Mouse (Mus musculus) hindbrain, postnatal 0 days (tissue): ENCODE data around the gene Prkaca. TPM values are rescaled to one million over a fixed set of nuclear protein-coding genes. Genes with fewer than 3 reads are reported as not detected.

Experiments
- ATAC-seq: fragments of 200-750 bp; cut with Nextera tagmentation; 2 replicates; pipeline ENCODE4 v1.8.0; 2017; ENCODE audit warnings: mild to moderate bottlenecking, moderate TSS enrichment, moderate library complexity
- DNase-seq: peaks from one replicate; pipeline ENCODE4 v3.0.0-alpha.2; 2015; ENCODE audit warnings: low spot score
- H3K27ac ChIP-seq: fragments of 300-500 bp; sonication (generic); 2 replicates; pipeline ENCODE4 v1.5.1; 2014; ENCODE audit warnings: mild to moderate bottlenecking
- H3K27me3 ChIP-seq: fragments of 300-500 bp; sonication (generic); 2 replicates; pipeline ENCODE4 v1.6.1; 2014; ENCODE audit warnings: low read length, mixed read lengths; ENCODE audit not compliant: insufficient read depth
- H3K36me3 ChIP-seq: fragments of 300-500 bp; sonication (generic); 2 replicates; pipeline ENCODE4 v1.6.1; 2014; ENCODE audit warnings: low read length, mixed read lengths; ENCODE audit not compliant: insufficient read depth
- H3K4me1 ChIP-seq: fragments of 300-500 bp; sonication (generic); 2 replicates; pipeline ENCODE4 v1.6.1; 2014; ENCODE audit warnings: antibody characterized with exemption, low read length, mixed read lengths; ENCODE audit not compliant: insufficient read depth
- H3K4me2 ChIP-seq: fragments of 300-500 bp; sonication (generic); 2 replicates; pipeline ENCODE4 v1.6.1; 2014; ENCODE audit warnings: low read depth, mild to moderate bottlenecking, low read length, moderate library complexity, mixed read lengths
- H3K4me3 ChIP-seq: fragments of 300-500 bp; sonication (generic); 2 replicates; pipeline ENCODE4 v1.5.1; 2014; ENCODE audit warnings: low read length
- H3K9ac ChIP-seq: fragments of 300-500 bp; sonication (generic); replicated peaks from 2 replicates; pipeline ENCODE4 v1.6.1; 2014; ENCODE audit warnings: mild to moderate bottlenecking, low read length, moderate library complexity, mixed read lengths
- H3K9me3 ChIP-seq: fragments of 300-500 bp; sonication (generic); 2 replicates; pipeline ENCODE4 v1.6.1; 2016; ENCODE audit warnings: low read length, mixed read lengths
- CTCF ChIP-seq: IDR thresholded peaks from 2 replicates; pipeline ENCODE4 v1.5.1; 2016; ENCODE audit warnings: antibody characterized with exemption, control low read depth, low read depth
- WGBS: fragments of 180-500 bp; shearing (Covaris S2); extraction: QIAGEN DNeasy Blood & Tissue Kit; methylation state at CpG from one replicate; pipeline ENCODE4 v1.1.7; 2014; 5-methylcytosine and 5-hydroxymethylcytosine counted together
- polyA plus RNA-seq: library from polyadenylated mRNA; unstranded; fragments of >200 nt; fragmentation: Nextera tagmentation; extraction: Ambion mirVana; gene quantifications from 2 replicates; pipeline ENCODE4 v1.2.1, GENCODE M21; 2015
- total RNA-seq: library from RNA; depleted of rRNA; stranded (reverse); fragments of >200 nt; gene quantifications from 2 replicates; pipeline ENCODE4 v1.2.3, GENCODE M21; 2014

Gene Prkaca
- total and polyA plus RNA-seq, 2 experiments from 2014 or later, result 213 to 268 TPM

DNA sequence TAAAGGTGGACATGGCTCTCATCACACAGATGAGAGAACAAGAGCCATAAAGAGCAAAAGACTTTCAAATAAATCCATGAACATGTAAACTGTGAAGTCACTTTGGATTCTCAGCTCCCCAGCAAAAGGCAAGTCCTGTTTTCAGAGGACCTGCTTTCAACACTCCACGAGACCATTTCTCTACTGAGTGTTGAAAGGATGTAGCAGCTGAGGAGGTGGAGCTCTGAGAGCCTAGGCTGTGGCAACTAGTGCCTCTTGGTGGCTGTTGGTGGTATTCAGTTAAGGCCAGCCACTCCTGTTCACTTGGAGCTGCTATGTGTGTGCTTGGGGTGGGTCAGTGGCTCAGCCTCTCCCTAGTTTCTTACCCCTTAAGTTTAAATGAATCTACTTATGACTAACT lies 16.0 kb upstream of the Prkaca start:
- no peaks in the 10 kb centered on the region for H3K4me1 ChIP-seq
- no peak overlapping the region; the same call in 1 of the 2 replicates for H3K4me3 ChIP-seq
- no peak overlapping the region for H3K27ac ChIP-seq
- H3K9ac ChIP-seq, result no peak overlapping the region
- H3K9me3 ChIP-seq, result no peaks in the 10 kb centered on the region
- WGBS, result 21% methylated on average over 1 of the region's 1 CpGs
- H3K27me3 ChIP-seq, result no peaks in the 10 kb centered on the region
- H3K36me3 ChIP-seq, result no peaks in the 10 kb centered on the region
- peak; percentile 41 for TF ChIP-seq CTCF
- peak overlapping the region; percentile 96 for H3K4me2 ChIP-seq
- DNase-seq, result peak; percentile 35
- no peak for ATAC-seq

- DNase-seq (no peak), ATAC-seq (no peak)
- Histone ChIP-seq H3K4me1 (no peaks in the 10 kb centered on the region), H3K27ac (no peak overlapping the region), H3K36me3 (0 out of 2 replicates have a peak, but pooled peaks cover 2% of the 10 kb centered on the region), H3K4me3 (no peak overlapping the region), H3K9me3 (no peaks in the 10 kb centered on the region), H3K27me3 (no peaks in the 10 kb centered on the region), H3K4me2 (no peak overlapping the region), H3K9ac (no peak overlapping the region)
- WGBS, result 90% methylated on average over 5 of the region's 5 CpGs
- no peak for TF ChIP-seq CTCF
These were observed 8.6 kb upstream of the Prkaca start for GRCm38 (mm10) chr8:83964015-83964765.

- 94% methylated on average over 7 of the region's 7 CpGs for WGBS
- no peak for ATAC-seq
- Histone ChIP-seq H3K36me3 (0 out of 2 replicates have a peak, but pooled peaks cover 2% of the 10 kb centered on the region), H3K9me3 (no peaks in the 10 kb centered on the region), H3K4me3 (no peak overlapping the region), H3K4me1 (peaks cover 5% of the 10 kb centered on the region; the same call in 1 of the 2 replicates), H3K27ac (no peak overlapping the region), H3K27me3 (no peaks in the 10 kb centered on the region), H3K4me2 (no peak overlapping the region), H3K9ac (no peak overlapping the region)
- no peak for TF ChIP-seq CTCF
- DNase-seq, result no peak
These were observed 5.1 kb upstream of the Prkaca start for GRCm38 (mm10) chr8:83967701-83968100.

GRCm38 (mm10) chr8:83971121-83971520 lies 1.7 kb upstream of the Prkaca start:
- TF ChIP-seq CTCF, result no peak
- H3K4me3 ChIP-seq, result no peak overlapping the region
- DNase-seq (no peak), ATAC-seq (no peak)
- WGBS, result 89% methylated on average over 4 of the region's 4 CpGs
- no peak overlapping the region for H3K9ac ChIP-seq
- H3K27me3 ChIP-seq, result no peaks in the 10 kb centered on the region
- no peak overlapping the region for H3K27ac ChIP-seq
- no peaks in the 10 kb centered on the region for H3K36me3 ChIP-seq
- no peak overlapping the region for H3K4me2 ChIP-seq
- H3K9me3 ChIP-seq, result no peaks in the 10 kb centered on the region
- H3K4me1 ChIP-seq, result peaks cover 18% of the 10 kb centered on the region; the same call in 1 of the 2 replicates

- DNase-seq (no peak), ATAC-seq (no peak)
- no peak for TF ChIP-seq CTCF
- WGBS, result 69% methylated on average over 6 of the region's 6 CpGs
- H3K4me3 ChIP-seq, result peak overlapping the region; percentile 92
- peak overlapping the region; percentile 88; the same call in 1 of the 2 replicates for H3K27ac ChIP-seq
- peaks cover 18% of the 10 kb centered on the region; the same call in 1 of the 2 replicates for H3K4me1 ChIP-seq
- peak overlapping the region; percentile 89 for H3K4me2 ChIP-seq
- no peaks in the 10 kb centered on the region for H3K36me3 ChIP-seq
- H3K9me3 ChIP-seq, result no peaks in the 10 kb centered on the region
- peak overlapping the region; percentile 95 for H3K9ac ChIP-seq
- no peaks in the 10 kb centered on the region for H3K27me3 ChIP-seq
These were observed 1.1 kb upstream of the Prkaca start for GRCm38 (mm10) chr8:83971661-83972060.

GRCm38 (mm10) chr8:83973161-83974031 lies 603 bp downstream of the Prkaca start:
- Histone ChIP-seq H3K36me3 (no peaks in the 10 kb centered on the region), H3K27me3 (no peaks in the 10 kb centered on the region), H3K9me3 (no peaks in the 10 kb centered on the region), H3K4me1 (peaks cover 24% of the 10 kb centered on the region), H3K4me3 (peak overlapping the region; percentile 92), H3K4me2 (peak overlapping the region; percentile 93), H3K27ac (peak overlapping the region; percentile 90), H3K9ac (peak overlapping the region; percentile 95)
- no peak for TF ChIP-seq CTCF
- peak; percentile 27 for ATAC-seq
- DNase-seq, result peak; percentile 45
- 4% methylated on average over 32 of the region's 37 CpGs for WGBS
